Mouse (Mus musculus): ENCODE measurements at regions not wholly inside any gene's neighbourhood (a gene's known extent, or its start where the extent isn't known, plus 50 kb on each side); places are given as distances from the start of the nearest gene placed in this dataset.

GRCm38 (mm10) chr12:25891391-25892167 lies 523.5 kb downstream of the Rnf144a start:
- no peak for DNase-seq

DNA sequence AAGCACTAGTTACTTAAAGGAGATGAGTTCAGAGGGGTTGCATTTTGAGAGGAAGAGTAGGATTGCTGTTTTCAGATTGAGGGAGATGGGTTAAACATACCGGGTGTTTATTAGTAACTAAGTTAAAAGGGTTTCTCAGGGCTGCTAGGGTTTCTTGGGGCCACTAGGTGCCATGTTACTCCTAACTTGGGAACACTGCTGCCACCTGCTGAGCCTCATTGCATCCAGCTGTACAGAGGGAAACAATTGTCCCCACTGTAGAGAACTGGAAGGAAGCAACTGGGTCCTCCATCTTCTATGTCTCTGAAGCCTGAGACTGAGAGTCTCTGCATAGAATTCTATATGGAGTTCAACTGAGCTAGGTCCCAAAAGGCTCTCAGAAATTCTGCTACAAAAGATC lies 524.3 kb downstream of the Rnf144a start:
- peak; percentile 22 for DNase-seq

DNA sequence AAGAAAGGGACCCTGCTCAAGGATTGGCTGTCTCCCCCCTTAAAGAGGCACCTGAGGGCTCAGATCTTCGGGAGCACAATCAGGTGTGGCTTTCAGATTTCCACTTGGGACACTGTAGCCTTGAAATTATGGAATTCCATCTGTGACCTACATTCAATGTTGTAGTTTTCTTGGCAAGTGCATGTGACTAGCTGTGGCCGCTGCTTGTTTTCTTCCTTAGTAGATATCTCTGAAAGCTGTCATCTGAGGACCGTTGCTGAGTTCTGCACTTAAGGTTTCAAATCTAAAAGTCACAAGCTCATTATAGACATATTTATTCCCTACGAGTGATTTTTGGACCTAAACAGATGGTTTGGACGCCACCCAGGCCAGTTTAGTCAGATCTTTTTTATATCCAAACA lies 531.3 kb downstream of the Rnf144a start:
- no peak for DNase-seq

DNA sequence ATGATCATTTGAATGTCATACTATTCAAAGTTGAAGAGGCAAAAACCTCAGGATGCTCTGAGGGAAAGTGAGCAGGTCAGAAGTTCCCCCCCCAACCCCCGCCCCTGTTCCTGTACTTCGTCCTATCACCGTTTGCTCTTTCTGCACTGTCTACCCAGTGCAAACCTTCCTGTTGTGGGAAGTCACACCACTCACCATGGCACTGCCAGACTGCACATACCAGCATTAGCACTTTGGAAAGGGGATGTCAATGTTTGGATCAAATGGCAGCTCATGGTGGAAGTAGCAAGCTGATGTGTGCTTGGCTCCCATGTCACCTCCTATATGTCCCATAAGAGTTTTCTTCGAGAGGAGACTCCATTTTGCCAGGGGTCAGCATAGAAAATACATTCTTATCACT lies 543.2 kb downstream of the Rnf144a start:
- DNase-seq = no peak

DNA sequence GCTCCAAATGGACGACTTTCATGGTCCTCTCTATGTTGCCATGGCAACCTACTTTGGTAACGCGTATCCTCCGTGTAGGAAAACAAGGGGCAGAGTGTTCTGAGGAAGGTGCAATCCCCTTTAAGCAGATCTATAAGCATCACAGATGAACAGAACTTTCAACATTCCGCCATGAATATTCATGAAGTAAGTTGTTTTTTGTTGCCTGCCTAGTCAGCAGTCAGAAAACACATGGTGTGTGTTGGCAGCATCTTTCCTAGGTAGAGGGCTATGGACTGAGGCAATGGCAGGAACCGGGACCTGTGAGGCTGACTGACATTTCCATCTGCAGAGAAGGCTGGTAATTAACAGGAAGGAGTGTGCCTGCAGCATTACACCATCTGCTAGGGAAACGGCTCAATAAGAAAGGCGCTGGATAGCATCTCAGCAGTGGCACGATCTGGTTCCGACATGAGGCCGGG lies 544.0 kb downstream of the Rnf144a start:
- no peak for DNase-seq

GRCm38 (mm10) chr12:25869846-25870245 lies 545.2 kb downstream of the Rnf144a start:
- DNase-seq = no peak

DNA sequence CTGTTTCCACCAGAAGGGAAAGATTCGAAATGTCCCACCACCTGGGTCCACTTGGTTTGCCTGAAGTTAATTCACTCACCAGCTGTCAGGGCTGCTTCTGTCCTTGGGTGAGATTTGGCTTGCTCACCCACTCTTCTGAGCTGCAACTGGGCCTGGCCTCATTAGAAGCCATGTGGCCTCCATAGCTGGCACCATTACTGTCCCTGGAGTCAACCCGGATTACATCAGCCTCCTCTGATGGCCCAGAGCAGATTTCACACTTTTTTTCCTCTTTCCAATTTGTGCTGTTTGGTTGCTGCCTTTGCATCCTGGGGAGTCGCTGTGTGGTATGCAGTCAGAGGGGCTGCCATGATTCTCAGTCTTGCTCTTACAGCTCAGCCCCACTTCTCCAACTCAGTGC lies 550.0 kb downstream of the Rnf144a start:
- no peak for DNase-seq

DNA sequence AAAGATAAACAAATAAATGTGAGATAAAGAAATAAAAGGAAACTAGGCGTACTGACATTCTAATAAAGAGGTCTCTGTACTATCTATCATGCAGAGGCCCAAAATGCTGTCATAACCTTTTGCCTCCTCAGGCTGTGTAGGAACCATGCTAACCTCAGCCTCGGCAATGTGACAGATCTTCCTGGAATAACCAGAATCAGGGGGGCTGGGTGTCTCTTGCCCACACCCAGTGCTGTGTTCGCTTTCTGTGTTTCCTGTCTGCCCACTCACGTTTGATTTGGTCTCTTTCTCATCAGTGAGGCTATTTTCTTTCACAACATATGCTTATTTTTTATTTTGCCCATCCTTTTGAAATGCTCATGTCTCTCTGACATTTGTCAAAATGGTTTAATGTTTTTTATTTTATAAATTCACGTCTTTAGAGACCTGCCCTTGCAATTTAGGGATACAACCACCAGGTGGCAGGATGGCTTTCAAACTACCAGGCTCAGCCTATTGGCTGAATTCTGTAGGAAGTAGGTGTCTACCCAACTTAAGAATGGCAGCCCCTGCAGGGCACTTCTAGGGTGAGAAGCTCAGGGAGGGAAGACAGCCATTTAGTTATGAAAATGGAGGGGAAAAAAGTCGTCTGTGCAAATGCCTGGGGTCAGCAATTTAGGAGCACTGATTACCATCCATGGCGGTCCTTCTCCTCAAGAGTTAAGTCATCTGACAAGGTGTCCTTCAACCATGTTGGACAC lies 550.8 kb downstream of the Rnf144a start:
- peak; percentile 39 for DNase-seq

GRCm38 (mm10) chr12:25861100-25861499 lies 554.0 kb downstream of the Rnf144a start:
- DNase-seq = no peak

- no peak for DNase-seq
These were observed 556.7 kb downstream of the Rnf144a start for GRCm38 (mm10) chr12:25858397-25858796.

- no peak for DNase-seq
These were observed 585.0 kb downstream of the Rnf144a start for GRCm38 (mm10) chr12:25830057-25830456.

GRCm38 (mm10) chr12:25827961-25828360 lies 587.1 kb downstream of the Rnf144a start:
- no peak for DNase-seq

GRCm38 (mm10) chr12:25826928-25827327 lies 588.1 kb downstream of the Rnf144a start:
- DNase-seq = no peak

DNA sequence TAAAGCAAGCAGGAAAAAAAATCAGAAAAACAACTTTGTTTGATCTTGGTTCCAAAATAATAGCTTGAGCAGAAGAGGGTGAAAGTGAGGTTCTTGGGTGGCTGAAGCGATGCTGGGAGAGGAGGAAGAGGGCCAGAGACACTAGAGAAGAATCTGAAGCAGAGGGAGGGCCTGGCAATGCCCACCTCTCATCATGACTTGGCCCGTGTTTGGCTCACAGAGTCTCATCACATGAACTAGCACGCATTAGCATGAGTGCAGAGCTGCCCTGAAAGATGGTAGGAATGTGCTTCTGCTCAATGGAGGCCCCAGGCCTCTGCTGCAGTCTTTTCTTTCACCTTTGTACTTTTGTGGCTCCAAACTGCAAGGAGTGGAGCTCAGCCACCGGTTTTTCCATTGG lies 588.6 kb downstream of the Rnf144a start:
- DNase-seq = no peak

- no peak for DNase-seq
These were observed 598.8 kb downstream of the Rnf144a start for GRCm38 (mm10) chr12:25816248-25816647.

- no peak for DNase-seq
These were observed 620.0 kb downstream of the Rnf144a start for GRCm38 (mm10) chr12:25795092-25795491.

GRCm38 (mm10) chr12:25794571-25794970 lies 620.5 kb downstream of the Rnf144a start:
- DNase-seq = no peak

DNA sequence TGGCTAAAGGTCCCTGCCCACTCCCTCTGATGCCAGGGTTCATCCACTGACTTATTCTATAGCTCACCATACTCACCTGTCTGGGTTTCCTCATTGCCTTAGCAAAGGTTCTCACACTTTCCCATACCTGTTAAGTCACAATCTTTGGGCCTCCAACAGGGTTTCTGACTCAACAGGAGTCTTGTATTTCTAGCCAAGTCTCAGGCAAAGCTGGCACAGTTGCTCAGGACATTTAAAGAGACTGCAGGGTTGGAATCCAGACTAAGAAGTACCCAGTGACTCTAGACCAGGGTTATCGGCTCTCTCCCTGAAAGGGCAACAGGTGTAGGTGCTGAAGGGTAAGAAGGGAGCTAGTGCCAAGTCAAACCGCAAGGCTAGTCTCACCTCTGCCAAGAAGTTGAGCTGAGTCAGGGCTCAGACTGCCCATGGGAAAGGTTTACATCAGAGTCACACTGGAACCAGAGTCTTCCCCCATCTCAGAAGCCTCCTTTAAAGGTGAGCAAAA lies 622.4 kb downstream of the Rnf144a start:
- DNase-seq = no peak

GRCm38 (mm10) chr12:25790956-25791355 lies 624.1 kb downstream of the Rnf144a start:
- no peak for DNase-seq

DNA sequence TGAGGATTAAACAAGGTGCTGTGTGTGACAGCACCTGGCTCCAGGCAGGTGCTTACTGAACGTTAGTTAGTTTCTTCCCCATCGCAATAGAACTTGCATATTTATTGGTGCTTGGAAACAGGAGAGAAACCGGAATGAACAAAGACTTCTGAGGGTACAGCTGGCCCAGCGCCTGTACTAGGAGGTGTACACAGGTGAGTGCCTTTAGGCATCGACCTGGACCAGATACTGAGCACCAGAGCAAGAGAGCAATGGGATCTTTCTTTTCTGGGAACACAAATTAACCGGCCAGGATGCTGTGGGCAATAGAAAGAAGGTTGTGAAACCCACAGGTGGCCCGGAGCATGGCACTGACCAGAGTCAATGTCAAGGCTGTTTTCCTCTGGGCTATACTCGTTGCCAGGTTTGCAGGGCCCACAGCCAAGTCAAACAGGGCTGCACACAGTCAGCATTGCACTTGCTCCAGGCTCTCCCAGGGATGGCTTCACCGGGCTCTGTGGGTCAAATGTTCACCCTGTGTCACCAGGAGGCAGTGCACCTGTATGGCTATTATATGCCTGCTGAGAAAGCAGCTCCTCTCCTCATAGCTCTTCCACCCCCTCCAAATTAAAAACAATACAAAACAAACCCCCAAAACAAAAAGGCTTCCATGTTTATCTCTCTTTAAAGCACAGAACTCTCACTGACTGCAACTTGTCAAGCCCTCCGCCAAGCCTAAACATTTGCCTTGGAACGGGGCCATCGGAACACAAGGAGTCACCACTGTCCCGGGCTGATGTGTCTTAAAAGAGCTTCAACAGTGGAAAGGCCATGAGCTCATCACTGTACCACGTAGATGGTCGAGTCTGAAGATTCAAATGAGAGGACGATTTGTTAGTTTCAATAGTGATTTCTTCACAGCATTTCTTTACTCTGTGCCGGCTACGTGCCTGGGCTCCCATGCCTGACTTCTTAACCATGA lies 629.1 kb downstream of the Rnf144a start:
- DNase-seq = peak; percentile 8

DNA sequence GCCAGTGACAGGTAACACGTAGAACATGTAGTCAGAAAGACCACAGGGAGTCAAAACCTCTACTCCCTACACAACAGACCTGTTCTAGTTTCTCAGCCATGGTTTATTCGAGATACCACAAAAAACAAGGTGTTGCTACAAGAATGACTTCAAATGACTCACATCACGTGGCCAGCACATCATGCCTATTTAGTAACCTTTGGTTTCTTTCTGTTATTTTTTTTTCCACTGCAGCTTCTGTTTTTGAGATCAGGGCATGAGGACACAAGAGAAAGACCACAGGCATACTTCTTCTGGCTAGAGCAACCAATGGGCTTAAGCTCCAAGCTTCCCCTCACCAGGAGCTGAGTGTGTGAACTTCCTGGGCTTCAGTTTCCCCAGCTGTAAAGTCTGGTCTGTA lies 630.7 kb downstream of the Rnf144a start:
- DNase-seq = no peak

- no peak for DNase-seq
These were observed 631.9 kb downstream of the Rnf144a start for GRCm38 (mm10) chr12:25782972-25783717.

Measured in kidney, adult 18-20 months (tissue).